Mouse (Mus musculus): ENCODE measurements around the gene Satb2. TPM values are rescaled to one million over a fixed set of nuclear protein-coding genes. Genes with fewer than 3 reads are reported as not detected.

Gene Satb2
- polyA plus RNA-seq, 1 experiment from 2014 or later, result 1.1 TPM

GRCm38 (mm10) chr1:56846358-56846757, 132.1 kb downstream of the Satb2 start:
- H3K27me3 ChIP-seq (ENCODE audit: control insufficient read depth, insufficient read depth, low read length), result no peaks in the 10 kb centered on the region
- ATAC-seq (ENCODE audit: insufficient number of reproducible peaks, insufficient read depth, low FRiP score, low read depth), result no peak
- no peaks in the 10 kb centered on the region for H3K36me3 ChIP-seq (ENCODE audit: control insufficient read depth, insufficient read depth, low read length)
- no peaks in the 10 kb centered on the region for H3K4me1 ChIP-seq (ENCODE audit: control insufficient read depth, insufficient read depth, low read length)
- no peaks in the 10 kb centered on the region for H3K9me3 ChIP-seq (ENCODE audit: control insufficient read depth, low read depth, low read length)
- no peak overlapping the region for H3K27ac ChIP-seq (ENCODE audit: low read length)
- 91% methylated on average over 9 of the region's 9 CpGs for WGBS
- no peak overlapping the region for H3K4me3 ChIP-seq (ENCODE audit: low read depth, low read length)
- H3K4me2 ChIP-seq (replicated peaks; ENCODE audit: low read depth, low read length), result no peak overlapping the region
- no peak overlapping the region for H3K9ac ChIP-seq (replicated peaks; ENCODE audit: low read depth, low read length)

DNA sequence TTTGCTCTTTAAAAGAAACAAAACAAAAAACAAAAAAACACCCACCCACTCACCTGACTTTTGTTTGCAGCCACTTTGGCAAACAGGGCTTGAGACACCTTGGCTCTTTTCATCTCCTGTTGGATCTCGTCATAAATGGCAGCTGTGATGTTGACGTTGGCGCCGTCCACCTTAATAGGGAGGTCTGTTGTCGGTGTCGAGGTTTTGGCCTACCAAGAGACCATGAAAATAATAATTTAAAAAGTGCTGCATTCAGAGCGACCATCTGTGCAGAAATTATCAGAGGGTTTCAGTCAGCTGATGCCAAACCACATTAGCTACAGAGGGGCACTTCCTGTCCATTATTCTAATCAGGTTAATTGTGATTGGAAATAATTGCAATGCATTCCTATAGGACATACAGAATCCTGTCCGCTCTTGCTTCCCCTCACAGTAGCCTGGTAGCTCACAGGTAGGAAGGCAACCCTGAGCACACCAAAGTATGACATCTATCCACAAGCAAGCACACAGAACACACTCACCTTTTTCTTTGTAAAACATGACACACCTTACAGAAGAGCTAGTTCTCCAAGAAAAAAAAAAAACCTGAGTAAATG, 132.8 kb downstream of the Satb2 start:
- H3K36me3 ChIP-seq (ENCODE audit: control insufficient read depth, insufficient read depth, low read length), result no peaks in the 10 kb centered on the region
- H3K9ac ChIP-seq (replicated peaks; ENCODE audit: low read depth, low read length), result no peak overlapping the region
- H3K27ac ChIP-seq (ENCODE audit: low read length), result no peak overlapping the region
- no peak overlapping the region for H3K4me3 ChIP-seq (ENCODE audit: low read depth, low read length)
- no peaks in the 10 kb centered on the region for H3K4me1 ChIP-seq (ENCODE audit: control insufficient read depth, insufficient read depth, low read length)
- no peak overlapping the region for H3K4me2 ChIP-seq (replicated peaks; ENCODE audit: low read depth, low read length)
- H3K9me3 ChIP-seq (ENCODE audit: control insufficient read depth, low read depth, low read length), result no peaks in the 10 kb centered on the region
- no peaks in the 10 kb centered on the region for H3K27me3 ChIP-seq (ENCODE audit: control insufficient read depth, insufficient read depth, low read length)
- 80% methylated on average over 8 of the region's 8 CpGs for WGBS
- no peak for ATAC-seq (ENCODE audit: insufficient number of reproducible peaks, insufficient read depth, low FRiP score, low read depth)

DNA sequence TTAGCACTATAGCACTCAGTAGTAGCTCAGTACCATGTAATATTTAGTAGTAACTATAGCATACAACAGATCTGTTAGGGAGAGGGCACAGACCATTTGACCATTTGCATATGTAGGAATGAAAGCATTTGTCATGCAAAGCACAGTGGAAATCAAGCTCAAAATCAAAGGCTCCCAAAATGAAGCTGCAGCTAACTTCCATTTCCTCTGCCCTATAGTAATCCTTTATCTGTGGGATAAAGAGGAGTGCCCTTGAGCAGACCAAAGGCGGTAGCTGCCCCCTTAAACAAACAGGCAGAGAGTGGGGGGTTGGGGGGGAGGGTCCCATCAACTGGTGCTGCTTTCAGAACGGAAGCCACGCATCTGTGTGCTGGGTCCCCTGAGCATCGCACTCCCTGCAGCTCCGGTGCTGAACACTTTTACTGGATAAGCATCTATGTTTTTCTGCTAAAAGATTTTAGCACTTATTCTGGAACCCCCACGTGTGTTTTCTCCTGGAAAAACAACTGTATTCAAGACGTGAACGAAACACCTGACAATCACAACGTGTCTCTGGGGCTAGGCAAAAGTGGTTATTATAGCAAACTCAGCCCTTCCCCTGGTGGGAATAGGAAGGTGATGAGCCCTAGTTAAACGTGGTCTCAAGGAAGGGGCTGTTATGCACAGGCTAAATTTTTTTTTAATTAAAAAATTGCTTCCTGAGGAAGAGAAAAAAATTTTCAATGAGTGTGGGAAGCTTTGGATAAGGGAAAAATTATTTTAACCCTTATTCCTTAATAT, 133.7 kb downstream of the Satb2 start:
- no peaks in the 10 kb centered on the region for H3K36me3 ChIP-seq (ENCODE audit: control insufficient read depth, insufficient read depth, low read length)
- WGBS, result 21% methylated on average over 10 of the region's 10 CpGs
- no peak overlapping the region for H3K4me3 ChIP-seq (ENCODE audit: low read depth, low read length)
- no peak overlapping the region for H3K4me2 ChIP-seq (replicated peaks; ENCODE audit: low read depth, low read length)
- no peak overlapping the region for H3K27ac ChIP-seq (ENCODE audit: low read length)
- no peaks in the 10 kb centered on the region for H3K4me1 ChIP-seq (ENCODE audit: control insufficient read depth, insufficient read depth, low read length)
- no peak overlapping the region for H3K9ac ChIP-seq (replicated peaks; ENCODE audit: low read depth, low read length)
- ATAC-seq (ENCODE audit: insufficient number of reproducible peaks, insufficient read depth, low FRiP score, low read depth), result no peak
- H3K9me3 ChIP-seq (ENCODE audit: control insufficient read depth, low read depth, low read length), result no peaks in the 10 kb centered on the region
- no peaks in the 10 kb centered on the region for H3K27me3 ChIP-seq (ENCODE audit: control insufficient read depth, insufficient read depth, low read length)

DNA sequence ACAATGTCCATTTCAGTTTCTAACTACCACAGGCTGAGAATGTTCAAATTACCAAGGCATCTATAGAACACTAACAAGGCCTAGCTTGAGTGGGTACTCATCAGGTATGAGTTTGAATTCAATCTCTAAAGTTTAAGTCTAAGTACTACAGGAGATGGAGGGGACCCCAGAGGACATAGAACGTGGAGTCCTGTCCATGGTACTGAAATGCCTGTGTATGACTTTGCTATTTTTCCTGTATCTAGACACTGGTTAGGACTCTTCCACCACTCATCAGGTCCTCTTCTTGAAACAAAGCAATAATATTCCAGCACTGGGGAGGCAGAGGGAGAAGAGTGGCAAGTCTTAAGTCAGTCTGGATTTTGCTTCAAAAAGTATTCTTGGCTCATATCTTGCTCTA, 139.5 kb downstream of the Satb2 start:
- Histone ChIP-seq H3K9ac (replicated peaks; ENCODE audit: low read depth, low read length) (no peak overlapping the region), H3K9me3 (ENCODE audit: control insufficient read depth, low read depth, low read length) (no peaks in the 10 kb centered on the region), H3K4me3 (ENCODE audit: low read depth, low read length) (no peak overlapping the region), H3K27ac (ENCODE audit: low read length) (no peak overlapping the region), H3K4me1 (ENCODE audit: control insufficient read depth, insufficient read depth, low read length) (no peaks in the 10 kb centered on the region), H3K4me2 (replicated peaks; ENCODE audit: low read depth, low read length) (no peak overlapping the region), H3K36me3 (ENCODE audit: control insufficient read depth, insufficient read depth, low read length) (no peaks in the 10 kb centered on the region), H3K27me3 (ENCODE audit: control insufficient read depth, insufficient read depth, low read length) (no peaks in the 10 kb centered on the region)
- 26% methylated on average over 1 of the region's 1 CpGs for WGBS
- no peak for ATAC-seq (ENCODE audit: insufficient number of reproducible peaks, insufficient read depth, low FRiP score, low read depth)

DNA sequence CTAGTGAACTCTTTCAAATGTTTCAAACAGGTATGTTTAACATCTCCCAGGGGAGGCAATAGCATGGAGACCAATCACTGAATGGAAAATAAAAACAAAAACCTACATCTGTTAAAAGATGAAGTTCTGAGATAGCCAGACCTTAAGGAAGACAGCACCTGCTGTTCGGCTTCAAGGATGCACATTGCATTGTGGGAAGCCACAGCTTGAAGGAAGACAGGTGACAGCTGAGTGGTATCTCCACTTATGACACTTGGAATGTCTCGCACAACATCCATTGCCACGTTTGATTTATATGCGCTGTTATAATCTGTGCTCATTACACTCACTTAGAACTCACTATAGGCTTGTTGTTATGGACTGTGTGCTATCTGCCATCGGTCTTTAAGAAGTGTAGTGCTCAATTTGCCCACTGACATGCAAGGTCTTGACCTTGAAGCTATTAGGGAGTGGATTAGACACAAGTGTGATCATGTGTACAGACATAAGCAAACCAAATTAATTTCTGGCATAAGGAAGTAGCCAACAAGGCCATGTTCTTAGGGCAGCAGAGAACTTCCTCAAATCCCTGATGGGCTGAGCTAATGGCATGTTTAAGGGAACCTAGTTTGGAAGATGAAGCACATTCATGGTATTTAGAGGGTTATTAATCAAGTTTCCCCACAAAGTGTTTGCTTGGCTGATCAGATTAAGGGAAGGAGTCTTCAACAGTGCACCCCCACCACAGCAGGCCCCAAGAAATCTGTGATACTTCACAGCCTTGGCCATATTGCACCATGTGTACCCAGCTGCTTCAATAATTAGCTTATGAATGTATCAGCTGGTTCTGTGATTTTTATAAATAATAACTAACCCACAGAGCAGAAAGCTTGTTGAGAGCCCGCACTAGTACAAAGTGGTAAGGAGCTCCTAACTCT, 144.2 kb downstream of the Satb2 start:
- 70% methylated on average over 6 of the region's 6 CpGs for WGBS
- H3K4me2 ChIP-seq (replicated peaks; ENCODE audit: low read depth, low read length), result no peak overlapping the region
- no peaks in the 10 kb centered on the region for H3K9me3 ChIP-seq (ENCODE audit: control insufficient read depth, low read depth, low read length)
- no peak overlapping the region for H3K9ac ChIP-seq (replicated peaks; ENCODE audit: low read depth, low read length)
- no peaks in the 10 kb centered on the region for H3K4me1 ChIP-seq (ENCODE audit: control insufficient read depth, insufficient read depth, low read length)
- ATAC-seq (ENCODE audit: insufficient number of reproducible peaks, insufficient read depth, low FRiP score, low read depth), result no peak
- no peaks in the 10 kb centered on the region for H3K36me3 ChIP-seq (ENCODE audit: control insufficient read depth, insufficient read depth, low read length)
- H3K27me3 ChIP-seq (ENCODE audit: control insufficient read depth, insufficient read depth, low read length), result no peaks in the 10 kb centered on the region
- H3K4me3 ChIP-seq (ENCODE audit: low read depth, low read length), result no peak overlapping the region
- H3K27ac ChIP-seq (ENCODE audit: low read length), result no peak overlapping the region

- no peak overlapping the region for H3K27ac ChIP-seq (ENCODE audit: low read length)
- no peaks in the 10 kb centered on the region for H3K4me1 ChIP-seq (ENCODE audit: control insufficient read depth, insufficient read depth, low read length)
- no peak overlapping the region for H3K9ac ChIP-seq (replicated peaks; ENCODE audit: low read depth, low read length)
- ATAC-seq (ENCODE audit: insufficient number of reproducible peaks, insufficient read depth, low FRiP score, low read depth), result no peak
- no peaks in the 10 kb centered on the region for H3K9me3 ChIP-seq (ENCODE audit: control insufficient read depth, low read depth, low read length)
- no peaks in the 10 kb centered on the region for H3K27me3 ChIP-seq (ENCODE audit: control insufficient read depth, insufficient read depth, low read length)
- 50% methylated on average over 6 of the region's 6 CpGs for WGBS
- no peak overlapping the region for H3K4me3 ChIP-seq (ENCODE audit: low read depth, low read length)
- H3K36me3 ChIP-seq (ENCODE audit: control insufficient read depth, insufficient read depth, low read length), result no peaks in the 10 kb centered on the region
- H3K4me2 ChIP-seq (replicated peaks; ENCODE audit: low read depth, low read length), result no peak overlapping the region
Observed at GRCm38 (mm10) chr1:56833307-56833706, 145.1 kb downstream of the Satb2 start.

DNA sequence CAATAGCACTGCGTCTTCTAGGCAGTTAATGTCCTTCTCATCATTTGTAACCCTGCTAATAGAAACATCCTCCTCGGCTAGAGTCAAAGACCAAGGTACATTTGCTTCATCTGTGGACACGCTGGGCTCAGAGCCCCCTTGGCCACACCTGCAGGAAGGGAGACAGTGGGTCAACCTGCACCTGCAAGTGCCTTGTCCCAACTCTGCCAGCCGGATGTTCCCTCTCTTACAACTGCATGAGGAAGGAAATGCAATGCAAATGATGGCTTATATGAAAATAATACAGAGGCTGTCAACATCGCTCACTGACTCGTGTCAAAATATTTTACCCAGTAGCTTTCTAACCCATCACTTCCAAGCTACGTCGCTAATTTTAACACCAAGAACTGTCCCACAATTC, 145.7 kb downstream of the Satb2 start:
- H3K36me3 ChIP-seq (ENCODE audit: control insufficient read depth, insufficient read depth, low read length), result no peaks in the 10 kb centered on the region
- no peak for ATAC-seq (ENCODE audit: insufficient number of reproducible peaks, insufficient read depth, low FRiP score, low read depth)
- no peak overlapping the region for H3K9ac ChIP-seq (replicated peaks; ENCODE audit: low read depth, low read length)
- H3K4me1 ChIP-seq (ENCODE audit: control insufficient read depth, insufficient read depth, low read length), result no peaks in the 10 kb centered on the region
- H3K4me2 ChIP-seq (replicated peaks; ENCODE audit: low read depth, low read length), result no peak overlapping the region
- no peaks in the 10 kb centered on the region for H3K9me3 ChIP-seq (ENCODE audit: control insufficient read depth, low read depth, low read length)
- 82% methylated on average over 8 of the region's 8 CpGs for WGBS
- no peaks in the 10 kb centered on the region for H3K27me3 ChIP-seq (ENCODE audit: control insufficient read depth, insufficient read depth, low read length)
- no peak overlapping the region for H3K27ac ChIP-seq (ENCODE audit: low read length)
- no peak overlapping the region for H3K4me3 ChIP-seq (ENCODE audit: low read depth, low read length)

- WGBS, result 85% methylated on average over 5 of the region's 5 CpGs
- H3K9me3 ChIP-seq (ENCODE audit: control insufficient read depth, low read depth, low read length), result no peaks in the 10 kb centered on the region
- H3K27me3 ChIP-seq (ENCODE audit: control insufficient read depth, insufficient read depth, low read length), result no peaks in the 10 kb centered on the region
- H3K27ac ChIP-seq (ENCODE audit: low read length), result no peak overlapping the region
- H3K4me2 ChIP-seq (replicated peaks; ENCODE audit: low read depth, low read length), result no peak overlapping the region
- no peak overlapping the region for H3K9ac ChIP-seq (replicated peaks; ENCODE audit: low read depth, low read length)
- H3K4me1 ChIP-seq (ENCODE audit: control insufficient read depth, insufficient read depth, low read length), result no peaks in the 10 kb centered on the region
- H3K4me3 ChIP-seq (ENCODE audit: low read depth, low read length), result no peak overlapping the region
- H3K36me3 ChIP-seq (ENCODE audit: control insufficient read depth, insufficient read depth, low read length), result no peaks in the 10 kb centered on the region
- no peak for ATAC-seq (ENCODE audit: insufficient number of reproducible peaks, insufficient read depth, low FRiP score, low read depth)
Observed at GRCm38 (mm10) chr1:56822735-56823134, 155.7 kb downstream of the Satb2 start.

Measured in stomach, embryonic 14.5 days (tissue).